Mouse (Mus musculus) adrenal gland, adult 2 months (tissue): Measurements from ENCODE around the gene Atp8b2. TPM values are rescaled to one million over a fixed set of nuclear protein-coding genes. Genes with fewer than 3 reads are reported as not detected.

Source experiments
- DNase-seq: peaks from one replicate; pipeline ENCODE4 v3.0.0; 2021
- microRNA-seq, 2 experiments: library from miRNA; unstranded; fragments of <30 nt; microRNA quantifications; one replicate each; pipeline ENCODE4 v1.2.0; 2021
- polyA plus RNA-seq: library from polyadenylated mRNA; depleted of rRNA; stranded (reverse); fragments of >200 nt; gene quantifications from 2 replicates; pipeline ENCODE4 v1.2.3, GENCODE M21; 2012; rRNA removed
- total RNA-seq, 2 experiments: library from RNA; stranded (reverse); gene quantifications; 2 replicates each; pipeline ENCODE4 v1.2.3; 2021

Atp8b2 gene
- total and polyA plus RNA-seq, 3 experiments: 31.9 to 51.2 (median 40.1) TPM

DNA sequence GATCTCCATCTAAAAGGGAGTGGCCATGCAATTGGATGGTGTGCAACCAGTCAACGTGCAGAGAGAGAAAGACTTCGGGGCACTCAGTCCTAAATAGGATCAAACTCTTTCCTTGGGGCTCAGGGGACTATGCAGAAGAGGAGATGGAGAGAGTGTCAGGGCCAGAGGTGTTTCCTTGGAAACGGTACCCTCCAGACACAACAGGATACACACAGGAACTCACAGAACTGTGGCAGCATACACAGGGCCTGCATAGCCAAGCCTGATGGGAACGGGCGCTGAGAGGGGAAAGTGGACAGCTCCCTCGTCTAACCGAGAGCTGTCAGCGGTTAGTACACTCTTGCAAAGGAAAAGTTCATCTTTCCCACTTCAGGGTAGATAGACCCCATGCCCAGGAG is 63.8 kb downstream of the Atp8b2 start:
- no peak for DNase-seq

DNA sequence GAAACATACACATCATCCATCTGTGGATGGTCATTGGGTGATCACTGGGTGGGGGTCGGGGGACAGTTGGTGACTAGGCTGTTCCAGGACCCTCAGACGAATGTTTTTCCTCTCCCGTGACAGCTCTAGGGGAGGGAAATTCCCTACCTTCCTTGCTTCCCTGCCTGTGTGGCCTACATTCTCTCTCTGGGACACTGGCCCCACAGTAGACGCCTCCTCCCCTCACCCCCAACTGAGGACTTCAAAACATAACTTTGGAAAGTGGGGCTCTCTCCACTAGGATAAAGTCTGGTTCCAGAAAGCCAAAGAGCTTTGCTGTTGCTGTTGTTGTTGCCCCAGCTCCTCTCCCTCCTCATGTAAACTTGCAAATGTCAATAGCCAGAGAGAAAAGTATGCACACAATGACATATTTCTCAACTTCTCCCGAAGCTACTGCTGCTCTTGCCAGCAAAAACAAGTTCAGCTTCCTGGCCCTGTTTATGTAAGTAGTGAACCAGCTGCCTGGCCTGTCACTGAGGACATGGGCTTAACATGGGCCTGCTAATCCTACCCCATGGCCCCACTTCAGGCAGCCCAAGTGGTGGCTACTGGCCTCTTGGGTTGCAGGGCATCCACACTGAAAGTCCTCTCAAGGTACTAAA is 64.3 kb downstream of the Atp8b2 start:
- peak; percentile 38 for DNase-seq

DNA sequence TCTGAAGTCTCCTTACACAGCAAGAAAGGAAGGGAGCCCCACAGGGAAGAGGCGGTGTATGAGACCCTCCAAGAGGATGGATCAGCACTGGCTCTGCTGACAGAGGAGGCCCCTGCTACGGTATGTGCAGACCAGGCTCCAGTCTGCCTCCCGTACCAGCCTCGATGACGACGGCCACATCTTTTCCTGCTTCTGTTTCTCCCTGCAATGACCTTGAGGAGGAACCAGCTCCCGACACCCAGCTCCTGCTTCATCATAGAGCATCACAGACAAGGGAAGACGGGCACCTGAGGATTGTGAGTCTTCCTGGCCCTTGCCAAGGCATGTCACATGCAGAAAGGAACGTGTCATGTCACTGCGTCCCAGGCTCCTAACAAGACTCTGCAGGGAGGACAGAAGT is 65.3 kb downstream of the Atp8b2 start:
- peak; percentile 31 for DNase-seq

- DNase-seq: peak; percentile 23
Measured at GRCm38 (mm10) chr3:89897204-89897796, 66.0 kb downstream of the Atp8b2 start.

DNA sequence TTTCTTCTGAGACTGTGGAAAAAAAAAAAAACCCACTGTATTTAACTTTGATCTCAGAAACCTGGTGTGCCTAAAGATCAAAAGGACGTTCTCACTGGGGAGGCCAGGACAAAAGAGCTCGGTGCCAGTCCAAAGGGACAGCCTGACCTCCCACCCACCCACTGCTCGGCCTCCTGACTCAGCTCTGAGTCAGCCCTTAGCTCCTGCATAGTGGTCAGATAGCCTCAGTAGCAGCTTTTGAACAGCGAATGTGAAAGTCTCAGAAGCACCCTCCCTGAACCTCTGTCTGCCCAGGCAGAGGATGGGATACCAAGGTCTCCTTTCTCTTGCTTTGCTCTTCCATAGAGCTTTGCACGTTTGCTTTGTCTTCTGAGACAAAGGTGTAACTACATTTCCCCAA is 66.7 kb downstream of the Atp8b2 start:
- peak; percentile 84 for DNase-seq

GRCm38 (mm10) chr3:89892517-89893106 is 70.7 kb downstream of the Atp8b2 start:
- DNase-seq: no peak

DNA sequence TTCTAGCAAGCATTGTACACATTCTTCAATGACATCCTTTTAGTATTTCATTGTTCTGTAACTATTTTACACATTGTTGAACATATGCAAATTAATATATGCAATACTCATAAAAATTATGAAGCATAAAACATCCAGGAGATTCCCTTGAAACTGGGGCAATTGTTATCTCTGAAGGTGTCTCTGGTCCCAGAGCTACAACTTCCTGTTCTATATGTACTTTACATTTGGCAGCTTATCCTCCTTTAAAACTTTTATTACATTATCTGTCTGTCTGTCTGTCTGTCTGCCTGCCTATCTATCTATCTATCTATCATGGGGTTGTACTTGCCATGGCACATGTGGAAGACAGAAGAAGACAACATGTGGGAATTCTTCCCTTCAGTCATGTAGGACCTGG is 71.6 kb downstream of the Atp8b2 start:
- no peak for DNase-seq

GRCm38 (mm10) chr3:89889841-89890430 is 73.4 kb downstream of the Atp8b2 start:
- DNase-seq: peak; percentile 39

Small RNAs within 50 kb of the gene (microRNA-seq; reads per million reads assigned to microRNA genes)
- gene Mir7669: 0 to 1.2 reads per million in 2 experiments

Other genes starting within 250 kb of the Atp8b2 start
- gene Adar, start 248.5 kb downstream of the Atp8b2 start, total RNA-seq: 10 to 100 TPM; 27.0 to 29.8 TPM
- gene Adar, start 248.5 kb downstream of the Atp8b2 start, polyA plus RNA-seq: 21.2 and 22.3 TPM in 2 replicates
- 1 to 10 TPM; 3.7 to 4.5 TPM for gene Chrnb2, start 198.9 kb downstream of the Atp8b2 start, total RNA-seq
- 3.6 and 3.9 TPM in 2 replicates for gene Chrnb2, start 198.9 kb downstream of the Atp8b2 start, polyA plus RNA-seq
- 10 to 100 TPM; 66.6 to 67.5 TPM for gene Ube2q1, start 189.9 kb downstream of the Atp8b2 start, total RNA-seq
- 33.5 and 35.0 TPM in 2 replicates for gene Ube2q1, start 189.9 kb downstream of the Atp8b2 start, polyA plus RNA-seq
- gene She, start 132.1 kb downstream of the Atp8b2 start, total RNA-seq: 10 to 100 TPM in 1 of 2 experiments, 1 to 10 TPM in 1; 5.8 to 11.3 TPM
- gene She, start 132.1 kb downstream of the Atp8b2 start, polyA plus RNA-seq: 2.8 and 4.0 TPM in 2 replicates
- 10 to 100 TPM in 1 of 2 experiments, 1 to 10 TPM in 1; 7.9 to 11.5 TPM for gene Il6ra, start 50.3 kb downstream of the Atp8b2 start, total RNA-seq
- 5.2 and 5.3 TPM in 2 replicates for gene Il6ra, start 50.3 kb downstream of the Atp8b2 start, polyA plus RNA-seq
- 100 to 1,000 TPM; 160 to 164 TPM for gene Hax1, start 35.3 kb upstream of the Atp8b2 start, total RNA-seq
- gene Hax1, start 35.3 kb upstream of the Atp8b2 start, polyA plus RNA-seq: 42.8 and 63.1 TPM in 2 replicates
- gene 4933434E20Rik, start 88.1 kb upstream of the Atp8b2 start, total RNA-seq: 100 to 1,000 TPM in 1 of 2 experiments, 10 to 100 TPM in 1; 80.8 to 100 TPM
- 13.8 and 14.8 TPM in 2 replicates for gene 4933434E20Rik, start 88.1 kb upstream of the Atp8b2 start, polyA plus RNA-seq
- gene Ubap2l, start 89.1 kb upstream of the Atp8b2 start, total RNA-seq: 100 to 1,000 TPM; 148 to 181 TPM
- gene Ubap2l, start 89.1 kb upstream of the Atp8b2 start, polyA plus RNA-seq: 96.4 and 103 TPM in 2 replicates
- 100 to 1,000 TPM; 198 to 209 TPM for gene Tpm3, start 109.1 kb upstream of the Atp8b2 start, total RNA-seq
- 44.8 and 86.7 TPM in 2 replicates for gene Tpm3, start 109.1 kb upstream of the Atp8b2 start, polyA plus RNA-seq
- under 1 TPM; 0.63 to 0.66 TPM for gene Nup210l, start 140.6 kb upstream of the Atp8b2 start, total RNA-seq
- 0.26 TPM in 2 replicates for gene Nup210l, start 140.6 kb upstream of the Atp8b2 start, polyA plus RNA-seq